Mouse (Mus musculus): ENCODE data around the gene 1600015I10Rik. TPM values are rescaled to one million over a fixed set of nuclear protein-coding genes. Genes with fewer than 3 reads are reported as not detected.

The 1600015I10Rik gene
- total and polyA plus RNA-seq, 3 experiments: not detected

- DNase-seq (ENCODE audit: extremely low read depth): no peak
- H3K4me2 ChIP-seq (ENCODE audit: insufficient read depth, low read depth, poor library complexity, severe bottlenecking): no peak overlapping the region
- dilution Hi-C loops (cut with MboI; ENCODE audit: extremely low pct_ligation_motif_present, extremely low pct_unique_long_range_greater_than_20kb, low sequenced_read_pairs): no loop called here
- H3K4me1 ChIP-seq (ENCODE audit: control insufficient read depth in 1 of 2, insufficient read depth in 2 of 2): peaks cover 0 to 14% of the 10 kb centered on the region in 2 experiments; a peak in 2 of 4 replicates
- H3K9ac ChIP-seq (ENCODE audit: insufficient read depth, low read depth): no peak overlapping the region
- no peak overlapping the region for H3K27ac ChIP-seq (ENCODE audit: insufficient read depth, low read depth)
- TF ChIP-seq SMC3 (IDR thresholded peaks at IDR 0.05; ENCODE audit: low read depth, low read length): no peak
- no peak for TF ChIP-seq ZKSCAN1 (IDR thresholded peaks at IDR 0.05; ENCODE audit: borderline replicate concordance, low read depth, low read length)
- H3K27me3 ChIP-seq (replicated peaks): no peaks in the 10 kb centered on the region
- H3K9me3 ChIP-seq (replicated peaks; ENCODE audit: low read length): no peaks in the 10 kb centered on the region
- in situ Hi-C loops (cut with MboI; ENCODE audit: low pct_ligation_motif_present, low pct_unique_long_range_greater_than_20kb, low sequenced_read_pairs): no loop called here
- no peak overlapping the region for H3K4me3 ChIP-seq (replicated peaks in 1 of 3; ENCODE audit: low read depth in 2 of 3, low read length in 2 of 3, poor library complexity in 1 of 3)
- no peaks in the 10 kb centered on the region for H3K36me3 ChIP-seq (replicated peaks in 1 of 2; ENCODE audit: control insufficient read depth in 1 of 2, insufficient read depth in 1 of 2, low read length in 1 of 2)
- no peaks in the 10 kb centered on the region for H3K79me2 ChIP-seq (replicated peaks; ENCODE audit: control insufficient read depth, extremely low read depth, insufficient read depth, poor library complexity, severe bottlenecking)
Measured at GRCm38 (mm10) chr6:48949596-48949995, 19.9 kb downstream of the 1600015I10Rik start.

- no peaks in the 10 kb centered on the region for H3K79me2 ChIP-seq (replicated peaks; ENCODE audit: control insufficient read depth, extremely low read depth, insufficient read depth, poor library complexity, severe bottlenecking)
- H3K4me1 ChIP-seq (ENCODE audit: control insufficient read depth in 1 of 2, insufficient read depth in 2 of 2): peaks cover 0 to 22% of the 10 kb centered on the region in 2 experiments; a peak in 2 of 4 replicates
- H3K9me3 ChIP-seq (replicated peaks; ENCODE audit: low read length): no peaks in the 10 kb centered on the region
- no peaks in the 10 kb centered on the region for H3K36me3 ChIP-seq (replicated peaks in 1 of 2; ENCODE audit: control insufficient read depth in 1 of 2, insufficient read depth in 1 of 2, low read length in 1 of 2)
- in situ Hi-C loops (cut with MboI; ENCODE audit: low pct_ligation_motif_present, low pct_unique_long_range_greater_than_20kb, low sequenced_read_pairs) (loop anchor here (10.0 to 25.0 kb wide), 2 partner anchors 86 to 313 kb away; partner anchors contain the start of genes AI854703 and Gimap8), dilution Hi-C loops (cut with MboI; ENCODE audit: extremely low pct_ligation_motif_present, extremely low pct_unique_long_range_greater_than_20kb, low sequenced_read_pairs) (no loop called here)
- DNase-seq (ENCODE audit: extremely low read depth): no peak
- no peak overlapping the region for H3K4me3 ChIP-seq (replicated peaks in 1 of 3; ENCODE audit: low read depth in 2 of 3, low read length in 2 of 3, poor library complexity in 1 of 3)
- H3K27me3 ChIP-seq (replicated peaks): no peaks in the 10 kb centered on the region
- no peak overlapping the region for H3K9ac ChIP-seq (ENCODE audit: insufficient read depth, low read depth)
- TF ChIP-seq SMC3 (IDR thresholded peaks at IDR 0.05; ENCODE audit: low read depth, low read length) (no peak), JUND (conservative IDR thresholded peaks at IDR 0.05; ENCODE audit: low read depth, low read length) (no peak), MYC (IDR thresholded peaks at IDR 0.05; ENCODE audit: low read depth, low read length) (no peak), NRF1 (IDR thresholded peaks at IDR 0.05; ENCODE audit: low read depth, low read length) (no peak), USF2 (conservative IDR thresholded peaks at IDR 0.05; ENCODE audit: low read depth, low read length) (no peak), HCFC1 (IDR thresholded peaks at IDR 0.05; ENCODE audit: low read depth, low read length) (no peak), IRF4 (IDR thresholded peaks at IDR 0.05; ENCODE audit: low read depth, low read length) (no peak), GABPA (IDR thresholded peaks at IDR 0.05; ENCODE audit: insufficient replicate concordance, low read depth, low read length) (no peak), PAX5 (IDR thresholded peaks at IDR 0.05; ENCODE audit: low read length) (no peak), MEF2A (IDR thresholded peaks at IDR 0.05; ENCODE audit: borderline replicate concordance, low read depth, low read length) (no peak), KAT2A (IDR thresholded peaks at IDR 0.05; ENCODE audit: insufficient replicate concordance, low read length) (no peak), TCF12 (IDR thresholded peaks at IDR 0.05; ENCODE audit: low read depth, low read length) (no peak), E2F4 (IDR thresholded peaks at IDR 0.05; ENCODE audit: insufficient replicate concordance, low read depth, low read length) (no peak), POLR2AphosphoS2 (IDR thresholded peaks at IDR 0.05; ENCODE audit: low read depth, low read length) (no peak), RCOR1 (conservative IDR thresholded peaks at IDR 0.05; ENCODE audit: low read depth, low read length) (no peak), TBP (conservative IDR thresholded peaks at IDR 0.05; ENCODE audit: low read depth, low read length) (no peak), NELFE (IDR thresholded peaks at IDR 0.05; ENCODE audit: low read depth, low read length) (no peak), CHD1 (IDR thresholded peaks at IDR 0.05; ENCODE audit: low read depth, low read length) (no peak), BHLHE40 (IDR thresholded peaks at IDR 0.05; ENCODE audit: low read depth, low read length) (no peak)
- no peak overlapping the region for H3K27ac ChIP-seq (ENCODE audit: insufficient read depth, low read depth)
- no peak overlapping the region for H3K4me2 ChIP-seq (ENCODE audit: insufficient read depth, low read depth, poor library complexity, severe bottlenecking)
Measured at GRCm38 (mm10) chr6:48950676-48951075, 21.0 kb downstream of the 1600015I10Rik start.

All from CH12.LX (cell line).